Mouse (Mus musculus): ENCODE measurements around the gene Msx2. TPM values are rescaled to one million over a fixed set of nuclear protein-coding genes. Genes with fewer than 3 reads are reported as not detected.

Gene Msx2
- polyA plus RNA-seq, 1 experiment, result not detected

DNA sequence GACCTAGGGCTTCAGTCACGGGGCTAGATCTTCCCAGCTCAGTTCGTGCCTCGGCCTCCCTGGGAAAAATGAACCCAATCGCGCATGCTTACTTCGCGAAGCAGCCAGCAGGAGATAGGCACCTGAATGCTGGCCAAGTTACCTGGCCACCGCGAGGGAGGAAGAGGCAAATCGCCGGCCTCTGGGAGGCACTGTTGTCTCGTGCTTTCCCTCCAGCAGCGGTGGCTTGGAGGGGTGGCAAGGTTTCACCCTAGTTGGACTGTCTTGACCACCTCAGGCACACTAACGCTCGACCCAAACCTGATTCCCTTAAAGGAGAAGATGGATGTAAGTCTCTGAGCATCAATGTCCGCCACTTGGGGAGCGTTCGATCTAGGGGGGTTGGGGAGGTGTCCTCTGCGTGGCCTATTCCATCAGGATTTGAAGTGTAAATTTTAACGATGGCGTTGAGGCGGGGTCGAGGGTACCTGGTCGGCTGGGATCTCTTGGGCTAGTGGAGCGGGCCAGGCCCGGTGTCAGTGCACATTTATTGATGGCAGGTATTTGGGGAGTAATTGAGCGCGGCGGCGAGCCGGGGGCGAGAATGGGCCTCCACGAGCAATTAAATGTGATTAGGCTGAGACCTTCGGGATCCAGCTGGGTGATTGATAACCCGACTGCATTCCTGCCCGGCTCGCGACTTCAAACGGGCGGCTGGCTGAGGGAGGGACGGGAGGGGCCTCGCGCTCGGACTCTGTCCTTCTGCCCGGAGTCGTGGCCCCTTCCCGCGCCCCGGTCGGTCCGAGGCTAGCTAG, 10.8 kb downstream of the Msx2 start:
- Histone ChIP-seq H3K4me1 (ENCODE audit: control insufficient read depth) (no peaks in the 10 kb centered on the region), H3K4me3 (replicated peaks) (no peak overlapping the region), H3K36me3 (ENCODE audit: control insufficient read depth) (no peaks in the 10 kb centered on the region), H3K9me3 (ENCODE audit: control insufficient read depth, low read length) (no peaks in the 10 kb centered on the region), H3K27me3 (ENCODE audit: control insufficient read depth) (peaks cover 67% of the 10 kb centered on the region)
- no peak for TF ChIP-seq GATA1 (IDR thresholded peaks at IDR 0.05; ENCODE audit: low read length)
- no peak for TF ChIP-seq TAL1 (IDR thresholded peaks at IDR 0.05; ENCODE audit: low read length)

DNA sequence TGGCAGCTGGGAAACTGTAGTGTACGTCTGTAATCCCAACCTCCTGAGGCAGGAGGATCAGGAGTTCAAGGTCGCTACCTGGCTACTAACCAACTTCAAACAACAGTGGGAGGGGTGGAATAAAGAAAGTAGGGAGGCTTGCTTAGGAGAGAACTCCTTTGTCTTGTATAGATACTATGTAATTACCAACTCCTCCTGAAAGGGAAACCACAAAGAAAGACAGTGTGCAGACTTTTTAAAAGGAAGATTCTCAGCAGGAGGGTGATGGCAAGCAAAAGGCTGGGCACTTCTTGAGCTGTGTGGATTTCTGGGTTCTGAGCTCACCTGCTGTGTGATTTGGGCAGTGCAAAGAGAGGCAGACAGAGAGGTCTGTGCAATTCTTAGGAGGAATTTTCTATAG, 11.5 kb downstream of the Msx2 start:
- Histone ChIP-seq H3K9me3 (ENCODE audit: control insufficient read depth, low read length) (no peaks in the 10 kb centered on the region), H3K36me3 (ENCODE audit: control insufficient read depth) (no peaks in the 10 kb centered on the region), H3K4me3 (replicated peaks) (no peak overlapping the region), H3K27me3 (ENCODE audit: control insufficient read depth) (peaks cover 60% of the 10 kb centered on the region), H3K4me1 (ENCODE audit: control insufficient read depth) (no peaks in the 10 kb centered on the region)
- TF ChIP-seq GATA1 (IDR thresholded peaks at IDR 0.05; ENCODE audit: low read length), result no peak
- TF ChIP-seq TAL1 (IDR thresholded peaks at IDR 0.05; ENCODE audit: low read length), result no peak

DNA sequence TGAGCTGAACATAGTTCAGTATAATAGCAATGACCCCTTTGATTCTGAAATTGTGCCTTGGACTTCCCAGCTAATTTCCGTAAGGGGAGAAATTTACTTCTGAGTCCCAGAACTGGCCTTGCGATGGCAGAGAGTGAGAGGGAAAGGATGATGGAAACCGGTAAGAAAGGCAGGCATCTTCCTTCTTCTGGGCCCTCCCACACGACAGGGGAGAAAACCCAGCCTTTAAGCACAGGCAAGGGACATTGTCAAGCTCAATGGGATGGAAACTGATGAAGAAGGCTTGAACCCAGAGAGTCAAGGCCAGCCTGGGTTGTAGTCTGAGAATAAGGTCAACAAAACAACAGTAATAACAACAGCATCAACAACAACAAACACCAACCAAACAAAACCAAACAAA, 14.1 kb downstream of the Msx2 start:
- peaks cover 36% of the 10 kb centered on the region for H3K27me3 ChIP-seq (ENCODE audit: control insufficient read depth)
- no peak overlapping the region for H3K4me3 ChIP-seq (replicated peaks)
- TF ChIP-seq TAL1 (IDR thresholded peaks at IDR 0.05; ENCODE audit: low read length) (no peak), GATA1 (IDR thresholded peaks at IDR 0.05; ENCODE audit: low read length) (no peak)
- H3K9me3 ChIP-seq (ENCODE audit: control insufficient read depth, low read length), result no peaks in the 10 kb centered on the region
- no peaks in the 10 kb centered on the region for H3K36me3 ChIP-seq (ENCODE audit: control insufficient read depth)
- H3K4me1 ChIP-seq (ENCODE audit: control insufficient read depth), result no peaks in the 10 kb centered on the region

DNA sequence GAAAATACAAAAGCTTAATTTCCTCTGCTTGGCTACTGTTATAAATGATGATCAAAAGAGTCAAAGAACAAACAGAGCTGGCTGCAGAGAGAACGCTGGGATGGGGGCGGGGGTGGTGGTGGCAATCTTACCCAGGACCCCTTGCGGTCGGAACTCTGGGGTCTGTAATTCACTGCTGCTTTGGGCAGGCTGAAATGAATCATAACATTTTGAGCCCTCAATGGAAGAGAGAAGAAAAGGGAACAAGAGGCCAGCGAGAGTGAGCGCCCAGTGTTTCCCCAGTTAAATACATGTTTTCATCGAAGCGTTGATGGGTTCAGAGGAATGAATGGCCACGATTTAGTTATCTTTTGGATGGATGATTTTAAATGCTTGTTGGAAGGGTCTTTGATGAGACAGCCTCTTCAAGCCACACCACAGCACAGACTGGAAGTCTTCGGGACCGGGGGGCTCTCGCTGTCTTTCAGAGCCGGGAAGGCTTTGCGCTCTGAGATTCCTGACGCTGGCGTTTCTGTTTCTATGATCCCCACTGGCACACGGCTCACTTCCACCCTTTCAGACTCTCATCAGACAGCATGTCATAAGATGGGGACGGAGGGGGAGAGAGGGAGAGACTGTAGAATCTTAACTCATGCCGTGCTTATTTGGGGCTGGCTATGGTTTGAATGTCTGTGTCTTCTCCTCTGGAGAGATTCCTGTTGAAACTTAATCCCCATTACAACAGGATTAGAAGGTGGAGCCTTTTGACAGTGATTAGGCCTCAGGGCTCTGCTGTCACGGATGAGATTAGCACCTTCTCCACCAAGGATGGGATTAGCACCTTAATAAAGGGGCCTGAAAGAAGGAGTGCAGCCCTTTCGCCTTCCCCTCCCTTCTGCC, 17.8 kb downstream of the Msx2 start:
- Histone ChIP-seq H3K4me3 (replicated peaks) (no peak overlapping the region), H3K9me3 (ENCODE audit: control insufficient read depth, low read length) (no peaks in the 10 kb centered on the region), H3K4me1 (ENCODE audit: control insufficient read depth) (no peaks in the 10 kb centered on the region), H3K36me3 (ENCODE audit: control insufficient read depth) (no peaks in the 10 kb centered on the region), H3K27me3 (ENCODE audit: control insufficient read depth) (peaks cover 2% of the 10 kb centered on the region; the same call in 1 of the 2 replicates)
- TF ChIP-seq GATA1 (IDR thresholded peaks at IDR 0.05; ENCODE audit: low read length) (no peak), TAL1 (IDR thresholded peaks at IDR 0.05; ENCODE audit: low read length) (no peak)

DNA sequence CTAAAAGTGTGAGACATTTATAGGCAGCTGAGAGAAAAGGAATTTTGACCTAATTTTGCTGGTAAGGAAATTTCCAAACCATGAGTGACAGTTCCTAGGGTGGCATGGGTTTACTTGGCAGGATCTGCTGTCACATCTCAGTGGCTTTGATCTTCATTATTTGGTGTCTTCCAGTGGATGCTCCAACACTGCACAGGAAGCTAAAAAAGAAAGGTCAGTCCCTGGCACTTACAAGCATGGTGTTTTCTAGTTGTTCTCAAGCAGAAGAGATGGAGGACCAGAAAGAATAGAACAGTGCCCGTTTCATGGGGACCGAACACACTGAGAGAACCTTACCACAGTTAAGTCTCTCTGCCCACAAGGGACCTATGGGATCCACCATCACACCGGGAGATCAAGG, 18.9 kb downstream of the Msx2 start:
- H3K4me3 ChIP-seq (replicated peaks), result no peak overlapping the region
- TF ChIP-seq TAL1 (IDR thresholded peaks at IDR 0.05; ENCODE audit: low read length), result no peak
- no peak for TF ChIP-seq GATA1 (IDR thresholded peaks at IDR 0.05; ENCODE audit: low read length)
- H3K4me1 ChIP-seq (ENCODE audit: control insufficient read depth), result no peaks in the 10 kb centered on the region
- no peaks in the 10 kb centered on the region for H3K9me3 ChIP-seq (ENCODE audit: control insufficient read depth, low read length)
- peaks cover 2% of the 10 kb centered on the region; the same call in 1 of the 2 replicates for H3K27me3 ChIP-seq (ENCODE audit: control insufficient read depth)
- no peaks in the 10 kb centered on the region for H3K36me3 ChIP-seq (ENCODE audit: control insufficient read depth)

DNA sequence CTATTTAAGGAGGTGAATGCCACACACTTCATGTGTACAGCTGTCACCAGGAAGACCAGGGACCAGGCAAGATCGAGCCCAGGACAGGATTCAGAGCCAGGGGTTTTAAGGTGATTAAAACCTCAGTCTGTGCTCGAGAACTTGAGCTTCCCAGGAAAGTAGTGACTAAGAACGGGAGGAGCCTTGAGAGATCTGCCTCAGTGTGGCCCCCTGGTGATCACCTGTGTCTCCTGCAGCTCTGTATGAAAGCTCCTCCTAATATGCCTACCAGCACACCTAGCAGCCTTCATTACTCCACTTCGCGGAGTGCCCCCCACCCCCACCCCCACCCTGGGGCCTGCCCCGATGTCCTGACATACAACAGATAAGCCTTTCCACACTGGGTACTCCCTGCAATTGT, 25.3 kb downstream of the Msx2 start:
- Histone ChIP-seq H3K36me3 (ENCODE audit: control insufficient read depth) (no peaks in the 10 kb centered on the region), H3K4me3 (replicated peaks) (no peak overlapping the region), H3K27me3 (ENCODE audit: control insufficient read depth) (no peaks in the 10 kb centered on the region), H3K4me1 (ENCODE audit: control insufficient read depth) (no peaks in the 10 kb centered on the region), H3K9me3 (ENCODE audit: control insufficient read depth, low read length) (no peaks in the 10 kb centered on the region)
- TF ChIP-seq TAL1 (IDR thresholded peaks at IDR 0.05; ENCODE audit: low read length), result no peak
- TF ChIP-seq GATA1 (IDR thresholded peaks at IDR 0.05; ENCODE audit: low read length), result no peak

DNA sequence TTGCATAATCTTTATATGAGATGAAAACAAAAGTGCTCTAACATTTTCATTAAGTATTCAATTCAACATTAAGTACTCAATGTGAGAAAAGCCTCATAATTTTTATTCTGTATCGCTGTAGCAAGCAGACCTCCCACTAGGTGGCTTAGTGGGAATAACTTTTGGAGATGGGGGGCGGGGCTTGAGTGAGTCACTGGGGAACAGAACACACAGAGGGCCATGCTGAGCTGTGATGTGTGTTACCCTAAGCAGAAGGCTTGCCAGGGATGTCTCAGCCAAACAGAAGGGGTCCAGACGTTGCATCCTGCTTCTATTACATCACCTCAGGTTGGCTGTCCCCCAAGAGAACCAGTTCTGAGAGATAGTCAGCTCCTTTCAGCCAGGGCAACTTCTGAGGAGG, 29.3 kb downstream of the Msx2 start:
- H3K27me3 ChIP-seq (ENCODE audit: control insufficient read depth), result no peaks in the 10 kb centered on the region
- H3K4me1 ChIP-seq (ENCODE audit: control insufficient read depth), result no peaks in the 10 kb centered on the region
- H3K9me3 ChIP-seq (ENCODE audit: control insufficient read depth, low read length), result no peaks in the 10 kb centered on the region
- H3K36me3 ChIP-seq (ENCODE audit: control insufficient read depth), result no peaks in the 10 kb centered on the region
- TF ChIP-seq GATA1 (IDR thresholded peaks at IDR 0.05; ENCODE audit: low read length) (no peak), TAL1 (IDR thresholded peaks at IDR 0.05; ENCODE audit: low read length) (no peak)
- no peak overlapping the region for H3K4me3 ChIP-seq (replicated peaks)

DNA sequence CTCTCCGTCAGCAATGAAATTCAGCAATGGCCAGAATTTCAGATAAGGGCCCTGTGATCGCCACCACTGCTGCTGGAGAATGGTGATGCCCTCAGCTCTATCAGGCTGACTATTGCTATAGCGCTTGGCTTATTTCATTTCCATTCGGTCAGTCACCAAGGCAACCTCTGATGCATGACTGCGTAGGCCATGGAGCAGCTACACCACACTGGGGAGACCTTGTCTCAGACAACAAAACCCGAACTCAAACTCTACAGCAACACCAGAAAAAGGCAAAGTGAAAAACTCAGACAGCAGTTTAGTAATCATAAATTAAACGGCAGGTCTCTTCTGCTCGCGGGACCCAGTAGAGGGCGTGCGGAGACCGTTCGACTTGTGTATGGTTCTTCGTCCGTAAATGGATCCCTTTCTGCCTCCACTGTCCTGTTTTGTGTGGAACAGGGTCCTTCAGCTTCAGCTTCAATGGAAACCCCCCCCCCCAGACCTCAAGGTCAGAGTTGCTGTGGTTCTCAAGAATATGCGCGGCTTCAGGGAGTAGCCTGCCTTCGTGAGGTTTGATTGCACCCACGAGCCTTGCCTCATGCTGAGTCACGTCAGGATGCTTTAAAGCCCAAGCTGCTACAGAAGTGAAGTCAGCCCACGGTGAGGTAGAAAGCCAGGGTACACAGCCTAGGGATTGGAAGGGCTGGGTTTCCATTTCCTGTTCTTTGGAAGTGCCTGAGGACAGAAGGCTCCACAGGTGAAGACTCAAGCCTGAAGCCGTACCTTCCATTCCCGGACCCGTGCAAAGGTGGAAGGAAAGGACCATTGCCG, 30.5 kb downstream of the Msx2 start:
- H3K27me3 ChIP-seq (ENCODE audit: control insufficient read depth), result no peaks in the 10 kb centered on the region
- no peaks in the 10 kb centered on the region for H3K4me1 ChIP-seq (ENCODE audit: control insufficient read depth)
- no peaks in the 10 kb centered on the region for H3K9me3 ChIP-seq (ENCODE audit: control insufficient read depth, low read length)
- TF ChIP-seq TAL1 (IDR thresholded peaks at IDR 0.05; ENCODE audit: low read length), result no peak
- TF ChIP-seq GATA1 (IDR thresholded peaks at IDR 0.05; ENCODE audit: low read length), result no peak
- H3K4me3 ChIP-seq (replicated peaks), result no peak overlapping the region
- no peaks in the 10 kb centered on the region for H3K36me3 ChIP-seq (ENCODE audit: control insufficient read depth)
